Mouse (Mus musculus): Measurements from ENCODE around the gene Disp2. TPM values are rescaled to one million over a fixed set of nuclear protein-coding genes. Genes with fewer than 3 reads are reported as not detected.
A peak's percentile ranks its signal among the peaks of the same experiment; 100 is the strongest.

The Disp2 gene
- total and polyA plus RNA-seq, 3 experiments = 0.15 to 0.43 TPM; not detected in 1

DNA sequence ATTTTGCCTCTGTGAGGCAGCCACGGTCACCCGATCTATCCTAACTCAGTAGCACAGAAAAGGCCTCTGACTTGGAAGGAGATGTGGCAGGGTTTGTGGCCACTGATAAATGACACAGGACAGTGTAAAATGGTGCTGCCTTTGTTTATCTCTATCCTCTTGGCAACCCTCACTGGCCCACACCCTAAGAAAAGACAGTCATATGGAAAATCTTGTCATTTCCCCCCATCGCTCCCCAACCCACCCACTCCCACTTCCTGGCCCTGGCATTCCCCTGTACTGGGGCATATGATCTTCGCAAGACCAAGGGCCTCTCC lies 26.8 kb upstream of the Disp2 start (continued):
- TF ChIP-seq MXI1 (IDR thresholded peaks at IDR 0.05; ENCODE audit: low read depth, low read length) (peak; percentile 23; the same call in 1 of the 2 replicates), POLR2A (IDR thresholded peaks at IDR 0.05; ENCODE audit: control insufficient read depth in 1 of 2, insufficient read depth in 1 of 2, low read depth in 1 of 2, low read length in 2 of 2, poor library complexity in 1 of 2) (0 out of 4 replicates have a peak, but pooled peaks of 1 of the 2 experiments have one; percentile 21), MAZ (IDR thresholded peaks at IDR 0.05; ENCODE audit: low read depth, low read length) (no peak), ZMIZ1 (IDR thresholded peaks at IDR 0.05; ENCODE audit: low read depth, low read length) (no peak), GABPA (IDR thresholded peaks at IDR 0.05; ENCODE audit: low read depth, low read length) (no peak), HCFC1 (IDR thresholded peaks at IDR 0.05; ENCODE audit: low read depth, low read length) (no peak), CHD1 (IDR thresholded peaks at IDR 0.05; ENCODE audit: low read depth, low read length) (no peak), MAFK (IDR thresholded peaks at IDR 0.05; ENCODE audit: borderline replicate concordance, low read depth, low read length) (no peak), JUND (IDR thresholded peaks at IDR 0.05; ENCODE audit: low read depth, low read length) (no peak), ETS1 (IDR thresholded peaks at IDR 0.05; ENCODE audit: low read depth, low read length) (peak; percentile 57), USF1 (IDR thresholded peaks at IDR 0.05; ENCODE audit: low read depth, low read length) (no peak)

DNA sequence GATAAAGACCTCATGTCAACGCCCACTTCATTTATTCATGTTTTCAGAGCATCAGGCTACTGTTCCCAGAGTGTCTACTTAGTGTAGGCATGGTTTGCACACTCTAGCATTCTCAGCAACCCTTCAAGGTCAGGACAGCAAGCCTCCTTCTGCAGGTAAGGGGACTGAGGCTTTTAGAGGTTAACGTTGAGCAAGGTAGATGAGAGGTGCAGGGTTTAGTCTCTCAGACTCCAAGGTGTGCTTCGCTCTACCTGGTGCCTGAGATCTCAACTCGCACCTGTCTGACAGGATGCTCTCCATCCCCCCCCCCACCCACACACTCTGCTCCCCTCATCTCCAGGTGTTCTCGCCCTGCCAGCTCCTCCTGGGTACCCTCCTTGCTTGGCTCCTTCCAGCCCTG lies 25.4 kb upstream of the Disp2 start:
- no peak for DNase-seq (ENCODE audit: low read depth, low spot score)
- no peaks in the 10 kb centered on the region for H3K9me3 ChIP-seq (replicated peaks; ENCODE audit: insufficient read depth, low read length)
- peaks cover 0 to 19% of the 10 kb centered on the region in 2 experiments; a peak in 2 of 4 replicates for H3K36me3 ChIP-seq (ENCODE audit: control insufficient read depth in 1 of 2, insufficient read depth in 2 of 2, low read length in 2 of 2)
- no peaks in the 10 kb centered on the region for H3K27me3 ChIP-seq (ENCODE audit: control insufficient read depth in 1 of 2, insufficient read depth in 2 of 2, low read length in 2 of 2)
- no peaks in the 10 kb centered on the region for H3K79me2 ChIP-seq (ENCODE audit: control insufficient read depth, insufficient read depth, low read length, poor library complexity)
- H3K4me3 ChIP-seq (ENCODE audit: control insufficient read depth in 1 of 2, insufficient read depth in 1 of 2, low read depth in 2 of 2, low read length in 2 of 2) = no peak overlapping the region
- H3K27ac ChIP-seq (ENCODE audit: control insufficient read depth, low read depth, low read length) = no peak overlapping the region
- peaks cover 4 to 13% of the 10 kb centered on the region in 2 experiments; a peak in 3 of 4 replicates for H3K4me1 ChIP-seq (ENCODE audit: control insufficient read depth in 1 of 2, insufficient read depth in 2 of 2, low read length in 2 of 2)
- no peak for TF ChIP-seq HCFC1 (IDR thresholded peaks at IDR 0.05; ENCODE audit: low read depth, low read length)
- TF ChIP-seq MXI1 (IDR thresholded peaks at IDR 0.05; ENCODE audit: low read depth, low read length) = no peak
- no peak overlapping the region for H3K9ac ChIP-seq (ENCODE audit: control insufficient read depth, low read depth, low read length, poor library complexity, severe bottlenecking)

DNA sequence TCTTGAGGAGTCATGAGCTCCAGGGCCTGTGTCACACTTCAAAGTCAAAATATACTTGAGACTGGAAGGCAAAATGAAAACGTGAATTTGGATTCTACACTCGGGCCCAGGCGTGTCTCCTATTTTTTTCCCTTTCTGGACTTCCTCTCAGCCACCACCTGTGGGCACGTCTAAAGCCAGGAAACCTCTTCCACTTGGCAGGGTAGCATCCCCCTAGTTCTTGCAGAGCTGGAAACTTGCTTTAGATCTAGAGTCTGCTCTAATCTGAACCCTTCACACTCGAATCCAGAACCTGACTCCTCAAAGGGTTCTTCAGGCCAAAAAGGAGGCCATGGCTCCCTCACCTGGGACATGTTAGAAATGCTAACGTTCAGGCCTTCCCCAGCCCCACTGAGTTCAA lies 24.1 kb upstream of the Disp2 start:
- Histone ChIP-seq H3K36me3 (ENCODE audit: control insufficient read depth in 1 of 2, insufficient read depth in 2 of 2, low read length in 2 of 2) (peaks cover 0 to 19% of the 10 kb centered on the region in 2 experiments; a peak in 2 of 4 replicates), H3K9ac (ENCODE audit: control insufficient read depth, low read depth, low read length, poor library complexity, severe bottlenecking) (no peak overlapping the region), H3K79me2 (ENCODE audit: control insufficient read depth, insufficient read depth, low read length, poor library complexity) (no peaks in the 10 kb centered on the region), H3K27me3 (ENCODE audit: control insufficient read depth in 1 of 2, insufficient read depth in 2 of 2, low read length in 2 of 2) (no peaks in the 10 kb centered on the region), H3K4me1 (ENCODE audit: control insufficient read depth in 1 of 2, insufficient read depth in 2 of 2, low read length in 2 of 2) (peaks cover 4 to 13% of the 10 kb centered on the region in 2 experiments; a peak in 3 of 4 replicates), H3K27ac (ENCODE audit: control insufficient read depth, low read depth, low read length) (no peak overlapping the region), H3K9me3 (replicated peaks; ENCODE audit: insufficient read depth, low read length) (no peaks in the 10 kb centered on the region), H3K4me3 (ENCODE audit: control insufficient read depth in 1 of 2, insufficient read depth in 1 of 2, low read depth in 2 of 2, low read length in 2 of 2) (no peak overlapping the region)
- DNase-seq (ENCODE audit: low read depth, low spot score) = no peak
- TF ChIP-seq SMC3 (IDR thresholded peaks at IDR 0.05; ENCODE audit: low read depth, low read length) (peak; percentile 24; the same call in 1 of the 2 replicates), POLR2A (IDR thresholded peaks at IDR 0.05; ENCODE audit: control insufficient read depth in 1 of 2, insufficient read depth in 1 of 2, low read depth in 1 of 2, low read length in 2 of 2, poor library complexity in 1 of 2) (no peak), MAZ (IDR thresholded peaks at IDR 0.05; ENCODE audit: low read depth, low read length) (no peak), TBP (IDR thresholded peaks at IDR 0.05; ENCODE audit: low read depth, low read length) (no peak), POLR2AphosphoS2 (IDR thresholded peaks at IDR 0.05; ENCODE audit: low read length) (no peak), CHD1 (IDR thresholded peaks at IDR 0.05; ENCODE audit: low read depth, low read length) (no peak), MXI1 (IDR thresholded peaks at IDR 0.05; ENCODE audit: low read depth, low read length) (no peak)

Data from MEL (cell line).